Mouse (Mus musculus) G1E (cell line): Measurements from ENCODE around the gene Irf2. TPM values are rescaled to one million over a fixed set of nuclear protein-coding genes. Genes with fewer than 3 reads are reported as not detected.

ENCODE experiments used
- ATAC-seq: 2 replicates; pipeline ENCODE4 v1.8.0; 2016; ENCODE audit warnings: mild to moderate bottlenecking; ENCODE audit not compliant: insufficient number of reproducible peaks, poor library complexity, low FRiP score, severe bottlenecking; ENCODE audit errors: extremely low read depth
- DNase-seq: peaks from one replicate; pipeline ENCODE4 v3.0.0; 2012; ENCODE audit warnings: low spot score
- H3K27me3 ChIP-seq: 2 replicates; pipeline ENCODE4 v1.6.1; 2012; ENCODE audit warnings: mild to moderate bottlenecking, low read length, inconsistent platforms; ENCODE audit not compliant: insufficient read depth
- H3K36me3 ChIP-seq: replicated peaks from 2 replicates; pipeline ENCODE3; 2012; ENCODE audit warnings: mild to moderate bottlenecking, inconsistent platforms
- H3K4me1 ChIP-seq: 2 replicates; pipeline ENCODE4 v1.6.1; 2012; ENCODE audit warnings: low read depth, low read length, inconsistent platforms, mixed read lengths; ENCODE audit not compliant: insufficient read depth
- H3K4me3 ChIP-seq: 2 replicates; pipeline ENCODE4 v1.5.1; 2012; ENCODE audit warnings: low read depth, mild to moderate bottlenecking, inconsistent platforms, low read length, moderate library complexity, mixed read lengths
- H3K9me3 ChIP-seq: replicated peaks from 2 replicates; pipeline ENCODE4 v1.6.1; 2012; ENCODE audit warnings: inconsistent platforms
- CTCF ChIP-seq: IDR thresholded peaks from 2 replicates; pipeline ENCODE4 v1.5.1; 2012; ENCODE audit warnings: low read depth, low read length, inconsistent platforms, mixed read lengths
- GATA1 ChIP-seq: IDR thresholded peaks from 2 replicates; pipeline ENCODE4 v1.6.1; 2012; ENCODE audit warnings: borderline replicate concordance, low read length, inconsistent platforms, mixed read lengths
- GATA2 ChIP-seq: IDR thresholded peaks from 2 replicates; pipeline ENCODE4 v1.6.1; 2012; ENCODE audit warnings: low read depth, low read length, inconsistent platforms, borderline replicate concordance
- POLR2AphosphoS5 ChIP-seq: IDR thresholded peaks from 2 replicates; pipeline ENCODE4 v1.6.1; 2012; ENCODE audit warnings: low read depth, low read length, inconsistent platforms; ENCODE audit not compliant: insufficient replicate concordance
- TAL1 ChIP-seq: conservative IDR thresholded peaks from 2 replicates; pipeline ENCODE4 v1.6.1; 2012; ENCODE audit warnings: low read depth, low read length, inconsistent platforms, mixed read lengths
- polyA plus RNA-seq: library from polyadenylated mRNA; stranded (reverse); fragments of >175 nt; gene quantifications from 2 replicates; pipeline ENCODE4 v1.2.3, GENCODE M21; 2012
- total RNA-seq, 2 experiments: library from RNA; stranded (forward) in 1 of 2; stranded (reverse) in 1 of 2; fragments of 200-1000 nt in 1 of 2; fragments of >200 nt in 1 of 2; fragmentation: Nextera tagmentation in 1 of 2; gene quantifications; 2 replicates each; pipeline ENCODE4 v1.2.3; 2014 to 2017

The Irf2 gene
- total and polyA plus RNA-seq, 3 experiments: 13.4 to 111 (median 16.3) TPM

DNA sequence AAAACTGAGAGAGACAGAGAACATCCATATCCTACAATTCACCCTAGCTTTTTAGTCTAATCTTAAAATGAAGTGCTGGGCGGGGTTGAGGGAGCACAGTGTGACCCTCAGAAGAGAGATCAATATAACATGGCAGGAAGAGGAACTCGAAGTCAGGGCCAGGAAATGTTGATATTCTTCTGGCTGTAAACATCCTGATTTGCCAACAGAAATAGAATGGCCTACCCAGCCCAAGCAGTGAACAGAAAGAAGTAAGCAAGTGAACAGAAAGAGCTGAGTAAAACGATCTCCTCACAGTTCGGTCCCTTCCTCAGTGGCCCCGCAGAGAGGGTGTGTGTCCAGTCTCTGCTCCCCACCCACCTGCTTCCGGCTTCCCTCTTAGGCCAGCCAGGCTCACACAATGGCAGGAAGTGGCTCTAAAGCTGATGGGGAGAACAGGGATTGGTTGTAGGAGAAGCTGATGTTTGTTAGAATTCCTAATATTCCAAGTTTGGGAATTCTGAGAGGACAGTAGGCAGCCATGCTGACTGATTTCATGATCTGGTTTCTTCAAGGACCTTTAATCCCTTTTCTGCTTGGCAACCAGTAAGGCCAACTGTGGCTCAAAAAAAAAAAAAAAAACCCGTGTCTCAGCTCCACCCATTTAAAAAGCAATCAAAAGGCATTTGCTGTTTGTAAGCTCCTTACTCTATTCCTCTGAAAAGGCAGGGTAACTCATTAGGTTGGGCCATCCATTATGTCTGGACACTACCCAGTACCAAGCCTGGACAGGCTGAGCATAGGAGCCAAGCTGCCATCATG is 105.6 kb downstream of the Irf2 start:
- no peaks in the 10 kb centered on the region for H3K9me3 ChIP-seq
- no peak for TF ChIP-seq GATA1
- TF ChIP-seq CTCF: no peak
- TF ChIP-seq GATA2: no peak
- TF ChIP-seq POLR2AphosphoS5: no peak
- TF ChIP-seq TAL1: no peak
- no peak for ATAC-seq
- no peak overlapping the region for H3K4me3 ChIP-seq
- H3K4me1 ChIP-seq: peaks cover 12% of the 10 kb centered on the region
- H3K27me3 ChIP-seq: no peaks in the 10 kb centered on the region
- peaks cover 77% of the 10 kb centered on the region for H3K36me3 ChIP-seq
- no peak for DNase-seq

GRCm38 (mm10) chr8:46845891-46846290 is 106.4 kb downstream of the Irf2 start:
- H3K4me1 ChIP-seq: peaks cover 17% of the 10 kb centered on the region
- no peak for ATAC-seq
- H3K36me3 ChIP-seq: peaks cover 72% of the 10 kb centered on the region
- DNase-seq: no peak
- no peaks in the 10 kb centered on the region for H3K9me3 ChIP-seq
- no peaks in the 10 kb centered on the region for H3K27me3 ChIP-seq
- TF ChIP-seq GATA2: no peak
- TF ChIP-seq POLR2AphosphoS5: no peak
- TF ChIP-seq CTCF: no peak
- H3K4me3 ChIP-seq: no peak overlapping the region

DNA sequence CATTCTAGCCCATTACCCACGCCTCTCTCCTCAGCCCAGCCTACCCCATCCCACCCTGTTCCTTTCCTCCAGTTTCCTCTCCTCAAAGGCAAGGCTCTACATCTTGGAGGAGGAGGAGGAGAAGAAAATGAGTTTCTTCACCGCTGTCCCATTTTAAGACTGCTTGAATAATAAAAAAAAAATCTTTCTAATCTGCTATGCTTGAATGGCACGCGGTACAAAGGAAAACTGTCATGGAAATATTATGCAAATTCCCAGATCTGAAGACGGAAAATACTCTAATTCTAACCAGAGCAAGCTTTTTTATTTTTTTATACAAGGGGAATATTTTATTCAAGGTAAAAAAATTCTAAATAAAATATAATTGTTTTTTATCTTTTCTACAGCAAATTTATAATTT is 107.4 kb downstream of the Irf2 start:
- TF ChIP-seq POLR2AphosphoS5 (no peak), GATA1 (no peak), TAL1 (no peak)
- no peak for ATAC-seq
- Histone ChIP-seq H3K4me3 (no peak overlapping the region), H3K36me3 (peaks cover 64% of the 10 kb centered on the region), H3K9me3 (no peaks in the 10 kb centered on the region), H3K27me3 (no peaks in the 10 kb centered on the region), H3K4me1 (peaks cover 22% of the 10 kb centered on the region)
- DNase-seq: no peak

- peaks cover 52% of the 10 kb centered on the region for H3K36me3 ChIP-seq
- no peak overlapping the region for H3K4me3 ChIP-seq
- no peak for TF ChIP-seq GATA1
- TF ChIP-seq GATA2: no peak
- no peak for TF ChIP-seq POLR2AphosphoS5
- no peak for TF ChIP-seq CTCF
- TF ChIP-seq TAL1: no peak
- DNase-seq: no peak
- H3K9me3 ChIP-seq: no peaks in the 10 kb centered on the region
- no peak for ATAC-seq
- H3K27me3 ChIP-seq: no peaks in the 10 kb centered on the region
- H3K4me1 ChIP-seq: peaks cover 29% of the 10 kb centered on the region
Observed at GRCm38 (mm10) chr8:46848011-46848641, 108.6 kb downstream of the Irf2 start.

DNA sequence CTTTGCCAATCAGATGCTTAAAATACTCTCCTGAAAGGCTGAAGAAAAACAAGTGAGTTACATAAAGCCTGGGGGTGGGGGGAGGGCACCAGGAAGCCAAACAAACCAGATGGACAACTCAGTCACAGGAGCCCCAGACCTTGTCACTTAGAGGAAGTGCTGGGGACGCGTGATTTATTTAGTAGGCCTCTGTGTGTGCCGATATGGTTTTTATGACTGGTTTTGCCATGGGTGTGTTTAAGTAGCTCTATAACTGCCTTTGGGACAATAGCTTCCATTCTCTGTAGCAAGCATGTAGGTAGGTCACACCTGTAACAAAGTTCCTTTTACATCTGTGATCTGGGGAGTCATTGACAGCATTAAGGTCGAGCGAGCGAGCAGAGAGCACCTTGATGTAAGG is 109.4 kb downstream of the Irf2 start:
- no peak for DNase-seq
- peaks cover 29% of the 10 kb centered on the region for H3K4me1 ChIP-seq
- H3K36me3 ChIP-seq: peaks cover 45% of the 10 kb centered on the region
- H3K9me3 ChIP-seq: no peaks in the 10 kb centered on the region
- no peaks in the 10 kb centered on the region for H3K27me3 ChIP-seq
- peak; percentile 61 for ATAC-seq
- H3K4me3 ChIP-seq: no peak overlapping the region
- TF ChIP-seq POLR2AphosphoS5: no peak
- TF ChIP-seq CTCF: no peak
- TF ChIP-seq GATA1: no peak
- no peak for TF ChIP-seq TAL1
- TF ChIP-seq GATA2: no peak

- DNase-seq (no peak), ATAC-seq (no peak)
- Histone ChIP-seq H3K4me3 (no peak overlapping the region), H3K4me1 (peaks cover 29% of the 10 kb centered on the region), H3K27me3 (no peaks in the 10 kb centered on the region), H3K36me3 (peaks cover 40% of the 10 kb centered on the region), H3K9me3 (no peaks in the 10 kb centered on the region)
- TF ChIP-seq GATA1 (no peak), POLR2AphosphoS5 (no peak), TAL1 (no peak), CTCF (no peak), GATA2 (no peak)
Observed at GRCm38 (mm10) chr8:46849458-46849857, 109.9 kb downstream of the Irf2 start.
